Mouse (Mus musculus): ENCODE results near the gene Man1a2. TPM values are rescaled to one million over a fixed set of nuclear protein-coding genes. Genes with fewer than 3 reads are reported as not detected.
A peak's percentile ranks its signal among the peaks of the same experiment; 100 is the strongest.

Man1a2 gene
- total RNA-seq, 4 experiments from 2014 or later, result 112 to 121 (median 116) TPM

GRCm38 (mm10) chr3:100685763-100686370 lies 564 bp upstream of the Man1a2 start:
- peak in 1 of 2 experiments; percentile 50 for DNase-seq (ENCODE audit: low spot score in 2 of 2)

GRCm38 (mm10) chr3:100684234-100684975 lies 898 bp downstream of the Man1a2 start:
- DNase-seq (ENCODE audit: low spot score in 2 of 2), result no peak

- DNase-seq (ENCODE audit: low spot score in 2 of 2), result no peak
Measured at GRCm38 (mm10) chr3:100682841-100683240, 2.5 kb downstream of the Man1a2 start.

- DNase-seq (ENCODE audit: low spot score in 2 of 2), result no peak
Measured at GRCm38 (mm10) chr3:100682281-100682680, 3.0 kb downstream of the Man1a2 start.

GRCm38 (mm10) chr3:100681448-100682092 lies 3.7 kb downstream of the Man1a2 start:
- DNase-seq (ENCODE audit: low spot score in 2 of 2), result no peak

GRCm38 (mm10) chr3:100680226-100680625 lies 5.1 kb downstream of the Man1a2 start:
- no peak for DNase-seq (ENCODE audit: low spot score in 2 of 2)

GRCm38 (mm10) chr3:100678951-100679570 lies 6.2 kb downstream of the Man1a2 start:
- DNase-seq (ENCODE audit: low spot score in 2 of 2), result no peak

GRCm38 (mm10) chr3:100675146-100675545 lies 10.2 kb downstream of the Man1a2 start:
- DNase-seq (ENCODE audit: low spot score in 2 of 2), result no peak

- DNase-seq (ENCODE audit: low spot score in 2 of 2), result no peak
Measured at GRCm38 (mm10) chr3:100670412-100670811, 14.9 kb downstream of the Man1a2 start.

GRCm38 (mm10) chr3:100653291-100653690 lies 32.0 kb downstream of the Man1a2 start:
- no peak for DNase-seq (ENCODE audit: low spot score in 2 of 2)

GRCm38 (mm10) chr3:100641581-100641980 lies 43.7 kb downstream of the Man1a2 start:
- DNase-seq (ENCODE audit: low spot score in 2 of 2), result no peak

GRCm38 (mm10) chr3:100636255-100636654 lies 49.0 kb downstream of the Man1a2 start:
- DNase-seq (ENCODE audit: low spot score in 2 of 2), result no peak

GRCm38 (mm10) chr3:100634821-100635220 lies 50.5 kb downstream of the Man1a2 start:
- DNase-seq (ENCODE audit: low spot score in 2 of 2), result no peak

- no peak for DNase-seq (ENCODE audit: low spot score in 2 of 2)
Measured at GRCm38 (mm10) chr3:100618511-100618910, 66.8 kb downstream of the Man1a2 start.

GRCm38 (mm10) chr3:100610916-100611315 lies 74.4 kb downstream of the Man1a2 start:
- no peak for DNase-seq (ENCODE audit: low spot score in 2 of 2)

GRCm38 (mm10) chr3:100604539-100604938 lies 80.8 kb downstream of the Man1a2 start:
- no peak for DNase-seq (ENCODE audit: low spot score in 2 of 2)

- no peak for DNase-seq (ENCODE audit: low spot score in 2 of 2)
Measured at GRCm38 (mm10) chr3:100599265-100599820, 86.0 kb downstream of the Man1a2 start.

- DNase-seq (ENCODE audit: low spot score in 2 of 2), result no peak
Measured at GRCm38 (mm10) chr3:100591053-100591452, 94.2 kb downstream of the Man1a2 start.

- DNase-seq (ENCODE audit: low spot score in 2 of 2), result no peak
Measured at GRCm38 (mm10) chr3:100582721-100583355, 102.5 kb downstream of the Man1a2 start.

- no peak for DNase-seq (ENCODE audit: low spot score in 2 of 2)
Measured at GRCm38 (mm10) chr3:100572571-100573183, 112.6 kb downstream of the Man1a2 start.

All from layer of hippocampus, adult 8-10 months (tissue).